Mouse (Mus musculus) heart, postnatal 0 days (tissue): ENCODE results near the gene Med27. TPM values are rescaled to one million over a fixed set of nuclear protein-coding genes. Genes with fewer than 3 reads are reported as not detected.
"Not testable (repeated sequence)": the region's sequence is repeated elsewhere in the genome, so short reads cannot be mapped to it uniquely, and the experiment has no call there.

Source experiments
- ATAC-seq: fragments of 200-750 bp; cut with Nextera tagmentation; 2 replicates; pipeline ENCODE4 v1.8.0; 2017; ENCODE audit warnings: low read depth, moderate number of reproducible peaks, moderate library complexity; ENCODE audit not compliant: insufficient read depth
- DNase-seq: peaks from one replicate; pipeline ENCODE4 v3.0.0-alpha.2; 2016; ENCODE audit warnings: low spot score
- H3K27ac ChIP-seq: fragments of 300-500 bp; sonication (generic); 2 replicates; pipeline ENCODE4 v1.5.1; 2014; ENCODE audit warnings: low read depth, mild to moderate bottlenecking
- H3K27me3 ChIP-seq: fragments of 300-500 bp; sonication (generic); 2 replicates; pipeline ENCODE4 v1.6.1; 2014; ENCODE audit warnings: low read length, mixed read lengths; ENCODE audit not compliant: control insufficient read depth, insufficient read depth
- H3K36me3 ChIP-seq: fragments of 300-500 bp; sonication (generic); replicated peaks from 2 replicates; pipeline ENCODE4 v1.6.1; 2014; ENCODE audit warnings: low read length, mixed read lengths; ENCODE audit not compliant: control insufficient read depth, insufficient read depth
- H3K4me1 ChIP-seq: fragments of 300-500 bp; sonication (generic); 2 replicates; pipeline ENCODE4 v1.6.1; 2014; ENCODE audit warnings: antibody characterized with exemption; ENCODE audit not compliant: control insufficient read depth, insufficient read depth
- H3K4me2 ChIP-seq: fragments of 300-500 bp; sonication (generic); 2 replicates; pipeline ENCODE4 v1.6.1; 2014; ENCODE audit warnings: low read depth, mild to moderate bottlenecking, low read length, moderate library complexity
- H3K4me3 ChIP-seq: fragments of 300-500 bp; sonication (generic); 2 replicates; pipeline ENCODE4 v1.5.1; 2014; ENCODE audit warnings: low read depth, low read length
- H3K9ac ChIP-seq: fragments of 300-500 bp; sonication (generic); replicated peaks from 2 replicates; pipeline ENCODE4 v1.6.1; 2014; ENCODE audit warnings: low read depth, low read length, mixed read lengths
- H3K9me3 ChIP-seq: fragments of 300-500 bp; sonication (generic); replicated peaks from 2 replicates; pipeline ENCODE4 v1.6.1; 2016; ENCODE audit warnings: low read length; ENCODE audit not compliant: control insufficient read depth
- CTCF ChIP-seq: IDR thresholded peaks from 2 replicates; pipeline ENCODE4 v1.5.1; 2016; ENCODE audit warnings: antibody characterized with exemption, control low read depth, low read depth
- EP300 ChIP-seq: IDR thresholded peaks from 2 replicates; pipeline ENCODE4 v1.6.1; 2016; ENCODE audit warnings: antibody characterized with exemption, low read depth
- WGBS: fragments of 180-500 bp; shearing (Covaris S2); extraction: QIAGEN DNeasy Blood & Tissue Kit; methylation state at CpG from one replicate; pipeline ENCODE4 v1.1.7; 2014; 5-methylcytosine and 5-hydroxymethylcytosine counted together
- polyA plus RNA-seq: library from polyadenylated mRNA; unstranded; fragments of >200 nt; fragmentation: Nextera tagmentation; extraction: Ambion mirVana; gene quantifications from 2 replicates; pipeline ENCODE4 v1.2.1, GENCODE M21; 2015
- total RNA-seq: library from RNA; depleted of rRNA; stranded (reverse); fragments of >200 nt; gene quantifications from 2 replicates; pipeline ENCODE4 v1.2.3, GENCODE M21; 2014; ENCODE audit warnings: low replicate concordance

Gene Med27
- total and polyA plus RNA-seq, 2 experiments from 2014 or later = 26.6 to 52.6 TPM

GRCm38 (mm10) chr2:29523918-29524811 lies 177.5 kb downstream of the Med27 start:
- Histone ChIP-seq H3K27me3 (no peaks in the 10 kb centered on the region), H3K36me3 (no peaks in the 10 kb centered on the region), H3K9ac (no peak overlapping the region), H3K4me3 (no peak overlapping the region), H3K27ac (peak overlapping the region; percentile 38), H3K4me1 (peaks cover 30% of the 10 kb centered on the region), H3K9me3 (no peaks in the 10 kb centered on the region), H3K4me2 (no peak overlapping the region)
- DNase-seq = peak; percentile 23
- 31% methylated on average over 12 of the region's 12 CpGs for WGBS
- TF ChIP-seq CTCF (no peak), EP300 (no peak)
- no peak for ATAC-seq

DNA sequence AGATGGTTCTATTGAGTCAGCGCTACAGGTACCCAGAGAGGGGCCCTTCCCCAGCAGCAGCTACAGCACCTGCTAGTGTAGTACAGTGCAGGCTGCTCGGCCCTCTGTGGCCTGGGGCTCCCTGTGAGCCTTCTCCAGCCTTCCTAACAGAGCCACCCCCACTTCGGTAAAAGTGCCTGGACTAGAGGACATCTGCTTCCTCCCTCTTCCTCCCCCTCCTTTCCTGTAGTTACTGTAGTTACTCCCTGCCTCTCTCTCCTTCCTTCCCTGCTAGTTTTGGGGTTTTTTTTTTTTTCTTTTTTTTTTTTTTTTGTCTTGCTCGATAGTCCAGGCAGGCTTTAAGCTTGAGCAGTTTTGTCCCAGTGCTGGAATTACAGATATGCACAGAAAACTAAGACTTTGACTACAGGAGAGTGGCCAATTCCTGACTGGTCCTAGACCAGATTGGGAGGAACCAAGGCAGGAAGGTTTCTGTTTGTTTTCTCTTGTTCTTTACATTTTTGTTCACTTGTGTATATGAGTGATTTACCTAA lies 178.7 kb downstream of the Med27 start:
- no peak for ATAC-seq
- no peak overlapping the region for H3K9ac ChIP-seq
- H3K27ac ChIP-seq = no peak overlapping the region
- no peaks in the 10 kb centered on the region for H3K27me3 ChIP-seq
- no peaks in the 10 kb centered on the region for H3K36me3 ChIP-seq
- no peaks in the 10 kb centered on the region for H3K9me3 ChIP-seq
- H3K4me2 ChIP-seq = no peak overlapping the region
- 49% methylated on average over 4 of the region's 4 CpGs for WGBS
- DNase-seq = peak; percentile 26
- H3K4me1 ChIP-seq = peaks cover 30% of the 10 kb centered on the region
- no peak overlapping the region for H3K4me3 ChIP-seq
- TF ChIP-seq EP300 (no peak), CTCF (no peak)

- H3K9me3 ChIP-seq = no peaks in the 10 kb centered on the region
- peak overlapping the region; percentile 40 for H3K27ac ChIP-seq
- no peak overlapping the region for H3K4me3 ChIP-seq
- H3K36me3 ChIP-seq = no peaks in the 10 kb centered on the region
- ATAC-seq = peak; percentile 90
- H3K9ac ChIP-seq = no peak overlapping the region
- H3K4me2 ChIP-seq = no peak overlapping the region
- no peak for TF ChIP-seq CTCF
- peak; percentile 85 for TF ChIP-seq EP300
- no peaks in the 10 kb centered on the region for H3K27me3 ChIP-seq
- WGBS = 46% methylated on average over 14 of the region's 14 CpGs
- peak; percentile 79 for DNase-seq
- peaks cover 26% of the 10 kb centered on the region for H3K4me1 ChIP-seq
Observed at GRCm38 (mm10) chr2:29526266-29526665, 179.6 kb downstream of the Med27 start.

DNA sequence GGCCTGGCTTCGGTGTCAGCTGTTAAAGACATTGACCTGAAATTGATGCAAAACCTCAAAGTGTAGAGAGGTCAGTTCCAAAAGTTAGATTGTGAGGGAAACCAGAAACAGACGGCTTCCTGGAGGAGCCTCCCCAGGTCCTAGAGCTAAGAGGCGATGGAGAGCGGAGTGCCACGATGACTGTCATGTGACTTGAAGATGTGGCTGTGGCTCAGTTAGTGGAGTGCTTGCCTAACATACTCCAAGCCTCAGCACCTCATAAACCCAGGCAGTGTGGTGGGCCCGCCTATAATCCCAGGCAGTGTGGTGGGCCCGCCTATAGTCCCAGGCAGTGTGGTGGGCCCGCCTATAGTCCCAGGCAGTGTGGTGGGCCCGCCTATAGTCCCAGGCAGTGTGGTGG lies 180.9 kb downstream of the Med27 start:
- not testable (repeated sequence) for H3K9me3 ChIP-seq, H3K27me3 ChIP-seq, H3K27ac ChIP-seq, DNase-seq, H3K36me3 ChIP-seq, H3K4me3 ChIP-seq, ATAC-seq, H3K9ac ChIP-seq, H3K4me2 ChIP-seq
- 83% methylated on average over 7 of the region's 9 CpGs for WGBS
- peaks cover 26% of the 10 kb centered on the region for H3K4me1 ChIP-seq

DNA sequence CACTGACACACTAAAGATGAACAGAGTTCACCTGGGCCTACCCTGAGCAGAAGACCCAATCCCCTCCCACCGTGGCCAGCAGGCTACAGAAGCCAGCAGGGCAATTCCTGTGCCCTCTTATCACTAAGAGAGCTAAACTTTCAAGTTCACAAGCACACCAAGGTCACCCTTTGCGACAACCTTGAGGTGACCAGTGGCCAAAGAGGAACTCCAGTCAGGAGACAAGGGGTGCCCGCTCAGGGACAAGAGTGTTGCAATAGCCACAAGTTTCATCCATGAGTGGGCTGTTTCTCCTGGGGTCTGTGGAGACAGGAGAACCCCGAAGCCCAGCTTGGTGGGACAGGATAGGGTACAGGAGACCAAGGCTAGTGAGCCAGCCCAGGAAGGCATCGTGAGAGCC lies 182.2 kb downstream of the Med27 start:
- Histone ChIP-seq H3K27ac (no peak overlapping the region), H3K36me3 (no peaks in the 10 kb centered on the region), H3K9me3 (no peaks in the 10 kb centered on the region), H3K4me1 (peaks cover 22% of the 10 kb centered on the region), H3K4me2 (no peak overlapping the region), H3K27me3 (no peaks in the 10 kb centered on the region), H3K4me3 (no peak overlapping the region), H3K9ac (no peak overlapping the region)
- WGBS = 65% methylated on average over 5 of the region's 5 CpGs
- no peak for TF ChIP-seq CTCF
- no peak for TF ChIP-seq EP300
- no peak for ATAC-seq
- no peak for DNase-seq

DNA sequence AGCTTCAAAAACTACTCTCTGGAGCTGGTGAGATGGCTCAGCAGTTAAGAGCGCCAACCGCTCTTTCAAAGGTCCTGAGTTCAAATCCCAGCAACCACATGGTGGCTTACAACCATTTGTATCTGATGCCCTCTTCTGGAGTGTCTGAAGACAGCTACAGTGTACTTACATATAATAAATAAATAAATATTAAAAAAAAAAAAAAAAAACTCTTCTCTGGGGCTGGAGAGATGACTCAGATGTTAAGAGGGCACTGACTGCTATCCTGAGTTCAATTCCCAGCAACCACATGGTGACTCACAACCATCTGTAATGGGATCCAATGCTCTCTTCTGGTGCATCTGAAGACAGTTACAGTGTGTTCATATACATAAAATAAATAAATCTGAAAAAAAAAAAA lies 183.2 kb downstream of the Med27 start:
- 100% methylated on average over 2 of the region's 2 CpGs for WGBS
- H3K4me2 ChIP-seq, H3K27me3 ChIP-seq, H3K36me3 ChIP-seq, H3K9me3 ChIP-seq, H3K4me3 ChIP-seq, H3K27ac ChIP-seq, ATAC-seq, H3K9ac ChIP-seq: not testable (repeated sequence)
- peaks cover 13% of the 10 kb centered on the region for H3K4me1 ChIP-seq
- DNase-seq = peak; percentile 3
